Mouse (Mus musculus) thymus, postnatal 0 days (tissue): ENCODE measurements around the gene Rnf130. TPM values are rescaled to one million over a fixed set of nuclear protein-coding genes. Genes with fewer than 3 reads are reported as not detected.
"Not testable (repeated sequence)": the region's sequence is repeated elsewhere in the genome, so short reads cannot be mapped to it uniquely, and the experiment has no call there.

Source experiments
- DNase-seq: peaks from one replicate; pipeline ENCODE4 v3.0.0-alpha.2; 2015; ENCODE audit warnings: low spot score
- polyA plus RNA-seq: library from polyadenylated mRNA; unstranded; fragments of >200 nt; fragmentation: Nextera tagmentation; extraction: Ambion mirVana; gene quantifications from 2 replicates; pipeline ENCODE4 v1.2.1, GENCODE M21; 2015

Gene Rnf130
- polyA plus RNA-seq, 1 experiment from 2014 or later, result 100 TPM

GRCm38 (mm10) chr11:50081365-50082190, 56.4 kb downstream of the Rnf130 start:
- DNase-seq, result no peak

GRCm38 (mm10) chr11:50086211-50086610, 61.1 kb downstream of the Rnf130 start:
- DNase-seq, result no peak

GRCm38 (mm10) chr11:50089840-50090239, 64.7 kb downstream of the Rnf130 start:
- no peak for DNase-seq

GRCm38 (mm10) chr11:50090982-50091675, 66.0 kb downstream of the Rnf130 start:
- no peak for DNase-seq

GRCm38 (mm10) chr11:50091681-50092080, 66.5 kb downstream of the Rnf130 start:
- DNase-seq, result no peak

- no peak for DNase-seq
These were observed 70.5 kb downstream of the Rnf130 start for GRCm38 (mm10) chr11:50095661-50096060.

GRCm38 (mm10) chr11:50097091-50097490, 71.9 kb downstream of the Rnf130 start:
- DNase-seq, result no peak

GRCm38 (mm10) chr11:50098961-50099481, 73.9 kb downstream of the Rnf130 start:
- no peak for DNase-seq

GRCm38 (mm10) chr11:50099692-50100091, 74.5 kb downstream of the Rnf130 start:
- no peak for DNase-seq

GRCm38 (mm10) chr11:50100548-50101307, 75.6 kb downstream of the Rnf130 start:
- no peak for DNase-seq

- not testable (repeated sequence) for DNase-seq
These were observed 76.8 kb downstream of the Rnf130 start for GRCm38 (mm10) chr11:50101962-50102361.

- no peak for DNase-seq
These were observed 78.9 kb downstream of the Rnf130 start for GRCm38 (mm10) chr11:50104016-50104415.

GRCm38 (mm10) chr11:50105237-50105636, 80.1 kb downstream of the Rnf130 start:
- no peak for DNase-seq

- DNase-seq, result no peak
These were observed 80.9 kb downstream of the Rnf130 start for GRCm38 (mm10) chr11:50106024-50106423.

- peak; percentile 8 for DNase-seq
These were observed 83.7 kb downstream of the Rnf130 start for GRCm38 (mm10) chr11:50108823-50109244.

GRCm38 (mm10) chr11:50114329-50114728, 89.2 kb downstream of the Rnf130 start:
- DNase-seq, result peak; percentile 86

GRCm38 (mm10) chr11:50122631-50123081, 97.5 kb downstream of the Rnf130 start:
- peak; percentile 16 for DNase-seq

- no peak for DNase-seq
These were observed 102.6 kb downstream of the Rnf130 start for GRCm38 (mm10) chr11:50127781-50128180.

- peak; percentile 94 for DNase-seq
These were observed 105.9 kb downstream of the Rnf130 start, which contains the start of gene Tbc1d9b for GRCm38 (mm10) chr11:50130811-50131766. Gene Tbc1d9b, plus strand, starts transcription at chr11:50131396.

- peak; percentile 21 for DNase-seq
These were observed 106.7 kb downstream of the Rnf130 start for GRCm38 (mm10) chr11:50131801-50132201.
